Mouse (Mus musculus): ENCODE results near the gene Sdk2.
A peak's percentile ranks its signal among the peaks of the same experiment; 100 is the strongest.

Gene Sdk2

GRCm38 (mm10) chr11:114044373-114044772, 22.5 kb downstream of the Sdk2 start:
- no peak for DNase-seq

- DNase-seq = peak; percentile 47
Observed at GRCm38 (mm10) chr11:114043530-114043929, 23.3 kb downstream of the Sdk2 start.

- DNase-seq = peak; percentile 45
Observed at GRCm38 (mm10) chr11:114040391-114041035, 26.3 kb downstream of the Sdk2 start.

- DNase-seq = peak; percentile 13
Observed at GRCm38 (mm10) chr11:114038036-114038435, 28.8 kb downstream of the Sdk2 start.

- no peak for DNase-seq
Observed at GRCm38 (mm10) chr11:114031491-114031890, 35.4 kb downstream of the Sdk2 start.

- DNase-seq = no peak
Observed at GRCm38 (mm10) chr11:114030214-114030613, 36.6 kb downstream of the Sdk2 start.

GRCm38 (mm10) chr11:114028512-114028911, 38.3 kb downstream of the Sdk2 start:
- no peak for DNase-seq

GRCm38 (mm10) chr11:114028021-114028420, 38.8 kb downstream of the Sdk2 start:
- DNase-seq = no peak

GRCm38 (mm10) chr11:114025056-114025455, 41.8 kb downstream of the Sdk2 start:
- no peak for DNase-seq

- DNase-seq = no peak
Observed at GRCm38 (mm10) chr11:114023965-114024364, 42.9 kb downstream of the Sdk2 start.

GRCm38 (mm10) chr11:114022166-114022565, 44.7 kb downstream of the Sdk2 start:
- no peak for DNase-seq

- no peak for DNase-seq
Observed at GRCm38 (mm10) chr11:114019087-114019486, 47.8 kb downstream of the Sdk2 start.

- no peak for DNase-seq
Observed at GRCm38 (mm10) chr11:114016889-114017392, 49.9 kb downstream of the Sdk2 start.

- no peak for DNase-seq
Observed at GRCm38 (mm10) chr11:114016108-114016888, 50.5 kb downstream of the Sdk2 start.

GRCm38 (mm10) chr11:114011523-114011922, 55.3 kb downstream of the Sdk2 start:
- no peak for DNase-seq

- DNase-seq = no peak
Observed at GRCm38 (mm10) chr11:114005879-114006278, 61.0 kb downstream of the Sdk2 start.

- DNase-seq = no peak
Observed at GRCm38 (mm10) chr11:114004651-114005050, 62.2 kb downstream of the Sdk2 start.

- no peak for DNase-seq
Observed at GRCm38 (mm10) chr11:114003195-114003594, 63.7 kb downstream of the Sdk2 start.

- DNase-seq = no peak
Observed at GRCm38 (mm10) chr11:114000051-114000450, 66.8 kb downstream of the Sdk2 start.

GRCm38 (mm10) chr11:113998702-113999101, 68.1 kb downstream of the Sdk2 start:
- DNase-seq = no peak

GRCm38 (mm10) chr11:113993921-113994320, 72.9 kb downstream of the Sdk2 start:
- DNase-seq = no peak

GRCm38 (mm10) chr11:113992894-113993293, 74.0 kb downstream of the Sdk2 start:
- no peak for DNase-seq

- no peak for DNase-seq
Observed at GRCm38 (mm10) chr11:113991886-113992285, 75.0 kb downstream of the Sdk2 start.

GRCm38 (mm10) chr11:113990466-113990865, 76.4 kb downstream of the Sdk2 start:
- DNase-seq = peak; percentile 17
